Mouse (Mus musculus): ENCODE measurements around the gene Tmc6.

The Tmc6 gene

GRCm38 (mm10) chr11:117751544-117751943 is 30.5 kb downstream of the Tmc6 start:
- DNase-seq (ENCODE audit: low spot score), result no peak

- no peak for DNase-seq (ENCODE audit: low spot score)
Observed at GRCm38 (mm10) chr11:117749414-117749813, 32.6 kb downstream of the Tmc6 start.

DNA sequence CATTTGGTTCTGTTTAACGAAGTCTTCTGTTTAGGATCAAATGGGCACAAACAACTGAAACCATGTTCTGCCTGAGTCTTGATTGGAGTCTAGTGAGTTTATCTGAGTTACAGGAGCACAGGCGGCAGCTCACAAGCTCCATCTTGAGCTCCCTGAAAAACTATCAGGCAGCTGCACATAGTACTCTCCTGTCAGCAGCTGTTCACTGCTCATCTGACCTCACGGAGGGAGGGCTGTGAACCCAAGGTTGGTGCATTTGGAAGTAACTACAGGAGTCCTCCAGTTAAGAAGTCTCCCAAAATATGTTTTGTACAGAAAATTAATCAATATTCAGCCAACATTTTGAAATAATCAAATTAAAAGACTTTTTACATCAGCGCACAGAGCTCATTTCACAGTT is 33.4 kb downstream of the Tmc6 start:
- no peak for DNase-seq (ENCODE audit: low spot score)

DNA sequence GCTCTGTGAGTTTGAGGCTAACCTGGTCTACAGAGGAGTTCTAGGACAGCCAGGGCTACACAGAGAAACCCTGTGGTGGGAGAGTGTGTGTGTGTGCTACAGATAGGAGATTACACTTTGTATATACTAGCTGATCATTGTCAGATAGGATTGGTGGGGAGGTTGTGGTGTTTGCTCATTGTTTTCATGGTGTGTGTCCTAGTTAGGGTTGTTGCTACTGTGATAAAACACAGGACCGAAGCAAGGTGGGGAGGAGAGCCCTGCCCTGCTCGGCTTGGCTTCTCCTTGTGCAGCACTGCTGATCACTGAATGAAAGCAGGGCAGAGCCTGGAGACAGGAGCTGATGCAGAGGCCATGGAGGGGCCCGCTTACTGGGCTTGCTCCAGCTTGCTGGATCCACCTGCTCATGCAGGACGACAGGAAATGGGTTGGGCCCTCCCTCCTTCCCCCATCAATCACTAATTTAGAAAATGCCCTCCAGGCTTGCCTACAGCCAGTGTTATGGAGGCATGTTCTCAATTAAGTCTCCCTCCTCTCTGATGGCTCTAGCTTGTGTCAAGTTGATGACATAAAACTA is 38.5 kb downstream of the Tmc6 start:
- DNase-seq (ENCODE audit: low spot score), result no peak

DNA sequence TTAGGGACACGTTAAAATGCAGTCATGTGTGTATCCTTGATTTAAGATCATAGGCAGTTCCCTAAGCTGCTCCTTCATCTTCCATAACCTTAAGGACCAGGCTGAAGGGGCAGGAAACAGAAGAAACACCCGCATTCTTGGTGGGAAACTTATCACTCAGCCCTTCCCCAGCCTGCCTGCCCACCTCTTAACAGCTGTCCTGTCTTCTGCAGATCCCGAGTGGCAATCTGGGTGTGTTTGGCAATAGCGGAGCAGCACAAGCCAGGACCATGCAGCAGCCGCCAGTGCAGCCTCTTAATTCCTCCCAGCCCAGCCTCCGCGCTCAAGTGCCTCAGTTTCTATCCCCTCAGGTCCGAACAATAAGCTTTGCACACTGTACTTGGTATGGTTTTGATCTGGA is 39.3 kb downstream of the Tmc6 start:
- DNase-seq (ENCODE audit: low spot score), result no peak

GRCm38 (mm10) chr11:117742243-117742642 is 39.8 kb downstream of the Tmc6 start:
- no peak for DNase-seq (ENCODE audit: low spot score)

GRCm38 (mm10) chr11:117741128-117741527 is 40.9 kb downstream of the Tmc6 start:
- no peak for DNase-seq (ENCODE audit: low spot score)

GRCm38 (mm10) chr11:117738123-117738522 is 43.9 kb downstream of the Tmc6 start:
- no peak for DNase-seq (ENCODE audit: low spot score)

GRCm38 (mm10) chr11:117736037-117736689 is 45.8 kb downstream of the Tmc6 start:
- DNase-seq (ENCODE audit: low spot score), result no peak

- DNase-seq (ENCODE audit: low spot score), result no peak
Observed at GRCm38 (mm10) chr11:117731470-117731869, 50.5 kb downstream of the Tmc6 start.

- DNase-seq (ENCODE audit: low spot score), result no peak
Observed at GRCm38 (mm10) chr11:117730490-117730838, 51.5 kb downstream of the Tmc6 start.

GRCm38 (mm10) chr11:117729798-117730489 is 52.1 kb downstream of the Tmc6 start:
- DNase-seq (ENCODE audit: low spot score), result no peak

- DNase-seq (ENCODE audit: low spot score), result no peak
Observed at GRCm38 (mm10) chr11:117729341-117729740, 52.7 kb downstream of the Tmc6 start.

- no peak for DNase-seq (ENCODE audit: low spot score)
Observed at GRCm38 (mm10) chr11:117728841-117729240, 53.2 kb downstream of the Tmc6 start.

GRCm38 (mm10) chr11:117728245-117728644 is 53.8 kb downstream of the Tmc6 start:
- no peak for DNase-seq (ENCODE audit: low spot score)

- DNase-seq (ENCODE audit: low spot score), result no peak
Observed at GRCm38 (mm10) chr11:117727031-117727430, 55.0 kb downstream of the Tmc6 start.

DNA sequence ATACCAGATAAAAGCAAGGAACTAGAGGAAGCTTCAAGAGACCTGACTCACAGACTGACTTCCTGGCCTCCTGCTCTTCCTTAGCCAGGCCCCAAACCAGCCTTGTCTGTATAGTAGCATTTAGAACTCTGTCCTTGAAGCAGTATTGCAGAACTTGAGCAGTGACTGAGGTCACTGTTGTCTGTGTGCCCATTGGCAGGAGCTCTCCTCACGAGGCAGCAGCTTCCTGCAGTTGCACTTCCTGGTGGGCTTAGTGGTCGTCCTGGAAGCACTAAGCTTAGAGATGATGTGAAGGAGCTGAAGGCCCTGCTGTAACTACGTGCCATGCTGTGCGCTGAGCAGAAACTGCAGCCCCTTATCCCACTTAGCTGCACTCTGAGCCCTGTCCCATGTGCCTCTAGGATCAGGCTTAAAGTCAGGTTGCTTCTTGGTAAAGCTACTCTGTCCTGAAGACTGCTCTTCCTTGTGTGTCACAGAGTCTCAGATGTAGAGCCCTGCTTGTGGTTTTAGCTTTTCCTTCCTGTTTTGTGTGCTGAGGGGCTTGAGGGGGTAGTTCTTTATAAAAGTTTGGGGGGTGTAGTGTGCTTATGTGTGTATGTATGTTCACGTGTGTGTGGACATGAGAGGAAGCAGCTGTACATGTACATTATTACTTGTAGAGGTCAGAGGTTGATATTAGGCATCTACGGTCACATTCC is 57.2 kb downstream of the Tmc6 start:
- no peak for DNase-seq (ENCODE audit: low spot score)

DNA sequence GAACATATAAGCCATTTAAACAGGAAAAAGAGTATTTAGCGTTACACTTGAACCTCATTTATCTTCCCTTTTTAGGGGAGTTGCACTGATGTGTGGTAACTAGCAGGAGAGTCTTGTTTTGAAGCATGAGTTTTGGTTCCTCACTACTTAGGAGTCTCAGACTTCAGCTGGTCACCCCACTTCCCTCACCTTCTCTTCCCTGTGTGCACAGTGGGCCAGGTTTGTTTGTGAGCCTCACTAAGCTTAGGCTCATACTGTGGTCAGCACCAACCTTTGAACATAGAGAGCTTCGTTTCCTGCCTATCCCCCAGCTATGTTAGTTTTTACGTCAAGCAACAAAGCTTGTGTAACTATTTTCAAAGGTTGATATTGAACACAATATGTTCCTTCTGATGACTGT is 63.2 kb downstream of the Tmc6 start:
- no peak for DNase-seq (ENCODE audit: low spot score)
